Mouse (Mus musculus) heart, embryonic 12.5 days (tissue): ENCODE measurements around the gene Ubr3. TPM values are rescaled to one million over a fixed set of nuclear protein-coding genes. Genes with fewer than 3 reads are reported as not detected.

Experiments used
- ATAC-seq: fragments of 200-750 bp; cut with Nextera tagmentation; 2 replicates; pipeline ENCODE4 v1.8.0; 2017; ENCODE audit warnings: moderate TSS enrichment, moderate library complexity; ENCODE audit not compliant: insufficient number of reproducible peaks, low FRiP score
- H3K27ac ChIP-seq: fragments of 300-500 bp; sonication (generic); 2 replicates; pipeline ENCODE4 v1.5.1; 2016; ENCODE audit warnings: mild to moderate bottlenecking, moderate library complexity; ENCODE audit not compliant: poor library complexity, severe bottlenecking
- H3K27me3 ChIP-seq: fragments of 300-500 bp; sonication (generic); replicated peaks from 2 replicates; pipeline ENCODE4 v1.6.1; 2016; ENCODE audit warnings: mild to moderate bottlenecking, moderate library complexity
- H3K36me3 ChIP-seq: fragments of 300-500 bp; sonication (generic); 2 replicates; pipeline ENCODE4 v1.6.1; 2016; ENCODE audit warnings: mild to moderate bottlenecking, moderate library complexity
- H3K4me1 ChIP-seq: fragments of 300-500 bp; sonication (generic); replicated peaks from 2 replicates; pipeline ENCODE4 v1.6.1; 2016; ENCODE audit warnings: mild to moderate bottlenecking
- H3K4me2 ChIP-seq: fragments of 300-500 bp; sonication (generic); 2 replicates; pipeline ENCODE4 v1.6.1; 2016; ENCODE audit warnings: mild to moderate bottlenecking, moderate library complexity
- H3K4me3 ChIP-seq: fragments of 300-500 bp; sonication (generic); 2 replicates; pipeline ENCODE4 v1.5.1; 2016; ENCODE audit warnings: mild to moderate bottlenecking
- H3K9ac ChIP-seq: fragments of 300-500 bp; sonication (generic); 2 replicates; pipeline ENCODE4 v1.6.1; 2016; ENCODE audit warnings: mild to moderate bottlenecking, moderate library complexity
- H3K9me3 ChIP-seq: fragments of 300-500 bp; sonication (generic); replicated peaks from 2 replicates; pipeline ENCODE4 v1.6.1; 2016; ENCODE audit warnings: mild to moderate bottlenecking, moderate library complexity
- WGBS: fragments of 180-500 bp; shearing (Covaris S2); methylation state at CpG from one replicate; pipeline ENCODE4 v1.1.7; 2016; 5-methylcytosine and 5-hydroxymethylcytosine counted together
- polyA plus RNA-seq: library from polyadenylated mRNA; unstranded; fragments of >200 nt; fragmentation: Nextera tagmentation; extraction: Ambion mirVana; gene quantifications from 2 replicates; pipeline ENCODE4 v1.2.1, GENCODE M21; 2016

Gene Ubr3
- polyA plus RNA-seq, 1 experiment from 2014 or later, result 18.6 TPM

- Histone ChIP-seq H3K9ac (no peak overlapping the region), H3K9me3 (no peaks in the 10 kb centered on the region), H3K27ac (no peak overlapping the region), H3K27me3 (peaks cover 10% of the 10 kb centered on the region; the same call in 1 of the 2 replicates), H3K4me2 (no peak overlapping the region), H3K4me1 (peaks cover 14% of the 10 kb centered on the region), H3K36me3 (no peaks in the 10 kb centered on the region), H3K4me3 (no peak overlapping the region)
- WGBS, result 57% methylated on average over 7 of the region's 7 CpGs
- no peak for ATAC-seq
Observed at GRCm38 (mm10) chr2:70065729-70066300, 168.8 kb downstream of the Ubr3 start.

- no peak overlapping the region for H3K4me3 ChIP-seq
- no peaks in the 10 kb centered on the region for H3K9me3 ChIP-seq
- no peak overlapping the region for H3K9ac ChIP-seq
- WGBS, result 76% methylated on average over 6 of the region's 6 CpGs
- H3K27ac ChIP-seq, result no peak overlapping the region
- peaks cover 10% of the 10 kb centered on the region; the same call in 1 of the 2 replicates for H3K27me3 ChIP-seq
- no peak overlapping the region for H3K4me2 ChIP-seq
- peaks cover 14% of the 10 kb centered on the region for H3K4me1 ChIP-seq
- no peak for ATAC-seq
- no peaks in the 10 kb centered on the region for H3K36me3 ChIP-seq
Observed at GRCm38 (mm10) chr2:70066338-70067022, 169.4 kb downstream of the Ubr3 start.

GRCm38 (mm10) chr2:70069861-70070260 is 172.8 kb downstream of the Ubr3 start:
- ATAC-seq, result no peak
- Histone ChIP-seq H3K27me3 (peaks cover 7% of the 10 kb centered on the region; the same call in 1 of the 2 replicates), H3K4me3 (no peak overlapping the region), H3K9ac (no peak overlapping the region), H3K4me2 (no peak overlapping the region), H3K4me1 (peaks cover 14% of the 10 kb centered on the region), H3K27ac (no peak overlapping the region), H3K9me3 (no peaks in the 10 kb centered on the region), H3K36me3 (no peaks in the 10 kb centered on the region)
- WGBS, result 61% methylated on average over 5 of the region's 5 CpGs

Other genes with a start within 250 kb of the Ubr3 start
- 16.6 and 17.3 TPM in 2 replicates for gene Klhl41, start 227.1 kb upstream of the Ubr3 start, polyA plus RNA-seq
- 22.4 and 22.8 TPM in 2 replicates for gene Fastkd1, start 183.7 kb upstream of the Ubr3 start, polyA plus RNA-seq
- gene Ppig, start 174.7 kb upstream of the Ubr3 start, polyA plus RNA-seq, result 115 and 120 TPM in 2 replicates
- gene Ccdc173, start 107.7 kb upstream of the Ubr3 start, polyA plus RNA-seq, result 1.3 TPM in 2 replicates
- gene Phospho2, start 107.6 kb upstream of the Ubr3 start, polyA plus RNA-seq, result 17.6 and 18.3 TPM in 2 replicates
- 58.9 and 64.1 TPM in 2 replicates for gene Klhl23, start 75.3 kb upstream of the Ubr3 start, polyA plus RNA-seq
- gene Ssb, start 35.7 kb upstream of the Ubr3 start, polyA plus RNA-seq, result 233 and 248 TPM in 2 replicates
- gene Mettl5, start 11.6 kb upstream of the Ubr3 start, polyA plus RNA-seq, result 33.6 and 37.1 TPM in 2 replicates
- 0.27 and 0.41 TPM in 2 replicates for gene Myo3b, start 141.9 kb downstream of the Ubr3 start, polyA plus RNA-seq